Mouse (Mus musculus): ENCODE data around the gene Mfrp. TPM values are rescaled to one million over a fixed set of nuclear protein-coding genes. Genes with fewer than 3 reads are reported as not detected.

Gene Mfrp
- polyA plus RNA-seq, 1 experiment from 2014 or later, result not detected

DNA sequence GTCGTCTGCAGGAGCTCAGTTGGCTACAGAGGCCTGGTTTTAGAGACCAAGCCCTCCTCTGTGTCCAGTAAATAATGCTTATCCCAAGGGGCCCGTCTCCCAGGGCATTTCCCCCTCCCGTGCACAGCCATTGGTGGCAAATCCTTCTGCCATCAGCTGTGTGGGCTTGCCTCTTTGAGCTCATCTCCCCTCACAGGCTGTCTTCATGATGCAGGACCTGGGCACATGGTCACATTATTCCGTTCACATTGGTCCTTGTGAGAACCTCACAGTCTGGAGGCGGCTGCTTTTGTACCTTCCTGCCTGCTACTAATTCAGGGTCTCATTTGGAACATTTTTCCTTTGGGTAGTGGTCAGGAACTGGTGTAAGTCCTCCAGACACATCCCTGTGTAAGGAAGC lies 40.4 kb downstream of the Mfrp start:
- WGBS, result 65% methylated on average over 5 of the region's 5 CpGs
- Histone ChIP-seq H3K27ac (ENCODE audit: low read length) (no peak overlapping the region), H3K9ac (replicated peaks; ENCODE audit: low read depth, low read length) (no peak overlapping the region), H3K36me3 (ENCODE audit: control insufficient read depth, insufficient read depth) (no peaks in the 10 kb centered on the region; the same call in none of the 2 replicates), H3K4me2 (ENCODE audit: low read length) (no peak overlapping the region), H3K27me3 (replicated peaks; ENCODE audit: control insufficient read depth, insufficient read depth, low read length) (no peaks in the 10 kb centered on the region), H3K9me3 (ENCODE audit: control insufficient read depth, low read length) (no peaks in the 10 kb centered on the region), H3K4me3 (replicated peaks; ENCODE audit: low read length) (no peak overlapping the region), H3K4me1 (replicated peaks; ENCODE audit: control insufficient read depth, insufficient read depth, low read length) (no peaks in the 10 kb centered on the region)
- no peak for ATAC-seq

DNA sequence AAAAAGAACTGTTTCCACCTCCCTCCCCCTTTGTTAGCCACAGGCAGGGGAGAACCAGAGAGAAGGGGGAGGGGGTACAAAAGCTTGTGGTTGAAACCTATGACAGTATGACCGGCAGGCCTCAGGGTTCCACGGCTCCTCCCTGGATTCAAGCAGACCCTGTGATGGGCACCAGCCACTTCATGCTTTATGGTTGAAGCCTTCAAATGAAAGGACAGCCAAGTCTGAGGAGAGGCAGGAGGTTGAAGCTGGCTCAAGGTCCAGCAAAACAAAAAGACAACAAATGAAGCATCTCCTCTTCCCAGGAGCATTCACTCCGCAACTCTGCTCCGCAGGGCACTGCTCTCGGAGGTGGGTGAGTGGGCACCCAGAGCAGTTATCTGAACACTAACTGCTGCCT lies 41.9 kb downstream of the Mfrp start:
- no peaks in the 10 kb centered on the region; the same call in none of the 2 replicates for H3K36me3 ChIP-seq (ENCODE audit: control insufficient read depth, insufficient read depth)
- H3K4me3 ChIP-seq (replicated peaks; ENCODE audit: low read length), result no peak overlapping the region
- H3K27me3 ChIP-seq (replicated peaks; ENCODE audit: control insufficient read depth, insufficient read depth, low read length), result no peaks in the 10 kb centered on the region
- no peak for ATAC-seq
- no peak overlapping the region for H3K4me2 ChIP-seq (ENCODE audit: low read length)
- no peaks in the 10 kb centered on the region for H3K9me3 ChIP-seq (ENCODE audit: control insufficient read depth, low read length)
- 62% methylated on average over 5 of the region's 5 CpGs for WGBS
- no peak overlapping the region for H3K9ac ChIP-seq (replicated peaks; ENCODE audit: low read depth, low read length)
- no peaks in the 10 kb centered on the region for H3K4me1 ChIP-seq (replicated peaks; ENCODE audit: control insufficient read depth, insufficient read depth, low read length)
- H3K27ac ChIP-seq (ENCODE audit: low read length), result no peak overlapping the region

DNA sequence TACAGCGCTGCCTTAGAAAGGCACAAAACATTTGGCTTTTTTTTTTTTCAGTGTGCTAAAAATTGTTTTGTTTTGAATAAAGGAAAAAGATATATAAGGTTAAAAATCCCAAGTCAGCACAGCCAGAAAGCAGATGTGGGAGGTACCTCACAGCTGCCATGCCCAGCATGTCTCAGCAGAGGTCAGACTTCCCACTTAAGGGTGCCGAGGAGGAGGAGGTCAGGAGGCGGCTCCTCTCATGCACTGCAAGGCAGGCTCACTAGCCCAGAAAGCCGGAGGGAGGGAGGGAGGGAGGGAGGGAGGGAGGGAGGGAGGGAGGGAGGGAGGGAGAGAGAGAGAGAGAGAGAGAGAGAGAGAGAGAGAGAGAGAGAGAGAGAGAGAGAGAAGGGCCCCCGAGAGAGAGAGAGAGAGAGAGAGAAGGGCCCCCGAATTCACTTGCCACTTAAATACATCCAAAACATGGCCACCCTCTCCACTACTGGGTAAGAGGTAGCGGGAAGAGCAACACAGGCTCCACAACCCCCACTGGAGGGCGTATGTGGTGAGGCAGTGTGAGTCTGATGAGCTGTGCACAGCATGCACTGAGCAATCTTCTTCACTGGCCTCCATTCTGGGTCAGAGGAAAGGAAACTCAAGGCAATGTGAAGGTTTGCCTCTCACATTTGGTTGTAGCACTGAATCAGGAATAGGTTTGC lies 42.6 kb downstream of the Mfrp start:
- Histone ChIP-seq H3K4me2 (ENCODE audit: low read length) (no peak overlapping the region), H3K4me3 (replicated peaks; ENCODE audit: low read length) (no peak overlapping the region), H3K36me3 (ENCODE audit: control insufficient read depth, insufficient read depth) (no peaks in the 10 kb centered on the region; the same call in none of the 2 replicates), H3K9me3 (ENCODE audit: control insufficient read depth, low read length) (no peaks in the 10 kb centered on the region), H3K27me3 (replicated peaks; ENCODE audit: control insufficient read depth, insufficient read depth, low read length) (no peaks in the 10 kb centered on the region), H3K4me1 (replicated peaks; ENCODE audit: control insufficient read depth, insufficient read depth, low read length) (no peaks in the 10 kb centered on the region), H3K9ac (replicated peaks; ENCODE audit: low read depth, low read length) (no peak overlapping the region), H3K27ac (ENCODE audit: low read length) (no peak overlapping the region)
- 29% methylated on average over 7 of the region's 8 CpGs for WGBS
- no peak for ATAC-seq

DNA sequence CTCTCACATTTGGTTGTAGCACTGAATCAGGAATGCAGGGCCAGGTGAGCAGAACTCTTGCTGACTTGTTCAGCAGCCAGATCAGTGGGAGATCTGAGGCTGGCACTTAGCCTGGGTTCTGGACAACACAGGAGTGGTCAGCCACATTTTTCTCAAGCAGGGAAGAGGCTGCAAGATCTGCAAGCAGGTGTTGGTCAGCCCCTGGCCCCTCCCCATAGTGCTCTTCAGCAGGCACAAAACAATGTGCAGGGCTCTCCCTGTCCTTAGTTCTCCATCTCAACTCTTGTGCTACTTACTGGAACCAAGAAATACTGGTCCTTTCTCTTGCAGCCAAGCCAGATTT lies 43.2 kb downstream of the Mfrp start:
- Histone ChIP-seq H3K27ac (ENCODE audit: low read length) (no peak overlapping the region), H3K36me3 (ENCODE audit: control insufficient read depth, insufficient read depth) (no peaks in the 10 kb centered on the region; the same call in none of the 2 replicates), H3K9ac (replicated peaks; ENCODE audit: low read depth, low read length) (no peak overlapping the region), H3K4me2 (ENCODE audit: low read length) (no peak overlapping the region), H3K9me3 (ENCODE audit: control insufficient read depth, low read length) (no peaks in the 10 kb centered on the region), H3K4me3 (replicated peaks; ENCODE audit: low read length) (no peak overlapping the region), H3K27me3 (replicated peaks; ENCODE audit: control insufficient read depth, insufficient read depth, low read length) (no peaks in the 10 kb centered on the region), H3K4me1 (replicated peaks; ENCODE audit: control insufficient read depth, insufficient read depth, low read length) (no peaks in the 10 kb centered on the region)
- ATAC-seq, result no peak

DNA sequence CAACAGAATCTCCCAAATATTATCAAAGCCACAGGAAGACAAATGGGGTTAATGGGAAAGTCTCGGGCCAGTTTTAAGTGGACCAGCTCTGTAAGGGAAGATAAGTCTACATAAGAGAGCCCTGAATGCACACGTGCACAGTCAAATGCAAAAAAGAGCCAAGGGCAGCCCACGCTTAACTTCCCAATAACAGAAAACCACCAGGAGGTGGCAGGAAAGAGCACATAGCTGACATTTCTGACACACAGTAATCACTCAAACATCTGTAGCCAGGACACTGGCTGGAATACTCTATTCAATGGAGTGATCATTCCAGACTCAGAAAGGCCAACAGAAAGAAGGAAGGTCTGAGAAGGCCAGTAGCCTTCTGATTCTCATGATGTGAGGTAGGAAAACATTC lies 45.8 kb downstream of the Mfrp start:
- Histone ChIP-seq H3K4me3 (replicated peaks; ENCODE audit: low read length) (no peak overlapping the region), H3K4me1 (replicated peaks; ENCODE audit: control insufficient read depth, insufficient read depth, low read length) (no peaks in the 10 kb centered on the region), H3K36me3 (ENCODE audit: control insufficient read depth, insufficient read depth) (no peaks in the 10 kb centered on the region; the same call in 1 of the 2 replicates), H3K4me2 (ENCODE audit: low read length) (no peak overlapping the region), H3K27ac (ENCODE audit: low read length) (no peak overlapping the region), H3K9ac (replicated peaks; ENCODE audit: low read depth, low read length) (no peak overlapping the region), H3K27me3 (replicated peaks; ENCODE audit: control insufficient read depth, insufficient read depth, low read length) (no peaks in the 10 kb centered on the region), H3K9me3 (ENCODE audit: control insufficient read depth, low read length) (no peaks in the 10 kb centered on the region)
- ATAC-seq, result no peak
- 51% methylated on average over 3 of the region's 3 CpGs for WGBS

Other genes starting within 250 kb of the Mfrp start
- 4.7 and 5.4 TPM in 2 replicates for gene Thy1, start 58.3 kb upstream of the Mfrp start, polyA plus RNA-seq (2015; fragmentation: Nextera tagmentation; extraction: Ambion mirVana)
- gene Usp2, start 34.7 kb upstream of the Mfrp start, polyA plus RNA-seq (2015; fragmentation: Nextera tagmentation; extraction: Ambion mirVana), result 13.6 and 13.7 TPM in 2 replicates
- gene C1qtnf5, start 5.5 kb downstream of the Mfrp start, polyA plus RNA-seq (2015; fragmentation: Nextera tagmentation; extraction: Ambion mirVana), result 2.3 and 2.7 TPM in 2 replicates
- gene Gm49380, start 11.8 kb downstream of the Mfrp start, polyA plus RNA-seq (2015; fragmentation: Nextera tagmentation; extraction: Ambion mirVana), result 0.15 and 0.16 TPM in 2 replicates
- 33.4 and 43.2 TPM in 2 replicates for gene Rnf26, start 11.8 kb downstream of the Mfrp start, polyA plus RNA-seq (2015; fragmentation: Nextera tagmentation; extraction: Ambion mirVana)
- 12.9 and 15.0 TPM in 2 replicates for gene Mcam, start 32.7 kb downstream of the Mfrp start, polyA plus RNA-seq (2015; fragmentation: Nextera tagmentation; extraction: Ambion mirVana)
- 26.3 and 27.1 TPM in 2 replicates for gene Cbl, start 132.3 kb downstream of the Mfrp start, polyA plus RNA-seq (2015; fragmentation: Nextera tagmentation; extraction: Ambion mirVana)
- 0.48 TPM in 1 of 2 replicates, not detected in the other for gene Ccdc153, start 138.9 kb downstream of the Mfrp start, polyA plus RNA-seq (2015; fragmentation: Nextera tagmentation; extraction: Ambion mirVana)
- 0.53 and 0.73 TPM in 2 replicates for gene Pdzd3, start 149.7 kb downstream of the Mfrp start, polyA plus RNA-seq (2015; fragmentation: Nextera tagmentation; extraction: Ambion mirVana)
- gene Nlrx1, start 166.9 kb downstream of the Mfrp start, polyA plus RNA-seq (2015; fragmentation: Nextera tagmentation; extraction: Ambion mirVana), result 4.3 and 5.2 TPM in 2 replicates
- 16.9 and 21.8 TPM in 2 replicates for gene Abcg4, start 186.9 kb downstream of the Mfrp start, polyA plus RNA-seq (2015; fragmentation: Nextera tagmentation; extraction: Ambion mirVana)
- gene Hinfp, start 203.9 kb downstream of the Mfrp start, polyA plus RNA-seq (2015; fragmentation: Nextera tagmentation; extraction: Ambion mirVana), result 34.1 and 35.6 TPM in 2 replicates
- 29.0 and 31.4 TPM in 2 replicates for gene C2cd2l, start 218.6 kb downstream of the Mfrp start, polyA plus RNA-seq (2015; fragmentation: Nextera tagmentation; extraction: Ambion mirVana)
- gene Dpagt1, start 224.3 kb downstream of the Mfrp start, polyA plus RNA-seq (2015; fragmentation: Nextera tagmentation; extraction: Ambion mirVana), result 35.2 and 35.7 TPM in 2 replicates
- 182 and 199 TPM in 2 replicates for gene H2afx, start 233.0 kb downstream of the Mfrp start, polyA plus RNA-seq (2015; fragmentation: Nextera tagmentation; extraction: Ambion mirVana)
- 64.3 and 64.7 TPM in 2 replicates for gene Hmbs, start 242.5 kb downstream of the Mfrp start, polyA plus RNA-seq (2015; fragmentation: Nextera tagmentation; extraction: Ambion mirVana)